Mouse (Mus musculus): ENCODE data around the gene Serinc5. TPM values are rescaled to one million over a fixed set of nuclear protein-coding genes. Genes with fewer than 3 reads are reported as not detected.

Serinc5 gene
- polyA plus RNA-seq, 1 experiment from 2014 or later, result 9.4 TPM

DNA sequence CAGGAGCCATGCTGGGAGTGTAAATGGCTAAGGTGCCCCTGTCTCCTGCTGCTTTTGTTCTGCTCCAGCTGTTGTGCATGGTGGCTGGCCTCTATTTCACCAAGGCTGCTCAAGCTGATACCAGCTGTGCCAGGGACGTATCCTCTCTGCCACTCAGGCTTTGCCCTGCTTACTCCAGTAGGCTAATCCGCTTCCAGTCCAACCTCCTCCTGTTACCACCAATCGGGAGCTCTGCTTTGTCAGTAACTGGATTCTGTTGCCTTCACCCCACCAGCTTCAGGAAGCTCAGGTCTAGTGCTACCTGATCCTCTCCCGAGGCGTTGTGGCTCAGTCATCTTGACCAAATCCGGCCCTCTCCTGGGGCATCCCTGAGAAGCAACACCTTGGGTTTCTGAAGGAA lies 33.9 kb downstream of the Serinc5 start:
- H3K4me3 ChIP-seq, result no peak overlapping the region
- H3K9ac ChIP-seq, result no peak overlapping the region
- H3K36me3 ChIP-seq, result no peaks in the 10 kb centered on the region
- ATAC-seq (ENCODE audit: extremely low read depth, insufficient number of reproducible peaks, low FRiP score, low TSS enrichment), result no peak
- WGBS, result 66% methylated on average over 6 of the region's 6 CpGs
- H3K4me2 ChIP-seq, result no peak overlapping the region
- H3K27me3 ChIP-seq (replicated peaks), result no peaks in the 10 kb centered on the region
- H3K4me1 ChIP-seq, result peaks cover 8% of the 10 kb centered on the region; the same call in 1 of the 2 replicates
- no peaks in the 10 kb centered on the region for H3K9me3 ChIP-seq
- no peak overlapping the region for H3K27ac ChIP-seq (replicated peaks)

GRCm38 (mm10) chr13:92647695-92648094 lies 36.8 kb downstream of the Serinc5 start:
- ATAC-seq (ENCODE audit: extremely low read depth, insufficient number of reproducible peaks, low FRiP score, low TSS enrichment), result no peak

GRCm38 (mm10) chr13:92649111-92649510 lies 38.2 kb downstream of the Serinc5 start:
- no peak overlapping the region for H3K4me2 ChIP-seq
- H3K9me3 ChIP-seq, result no peaks in the 10 kb centered on the region
- peaks cover 37% of the 10 kb centered on the region for H3K4me1 ChIP-seq
- H3K27ac ChIP-seq (replicated peaks), result no peak overlapping the region
- 72% methylated on average over 10 of the region's 10 CpGs for WGBS
- ATAC-seq (ENCODE audit: extremely low read depth, insufficient number of reproducible peaks, low FRiP score, low TSS enrichment), result no peak
- no peaks in the 10 kb centered on the region for H3K27me3 ChIP-seq (replicated peaks)
- H3K36me3 ChIP-seq, result no peaks in the 10 kb centered on the region
- no peak overlapping the region for H3K4me3 ChIP-seq
- no peak overlapping the region for H3K9ac ChIP-seq

More at GRCm38 (mm10) chr13:92647695-92648094, 36.8 kb downstream of the Serinc5 start:
- Histone ChIP-seq H3K9ac (no peak overlapping the region), H3K4me2 (no peak overlapping the region), H3K27ac (replicated peaks) (no peak overlapping the region), H3K4me1 (peaks cover 29% of the 10 kb centered on the region), H3K36me3 (no peaks in the 10 kb centered on the region), H3K4me3 (no peak overlapping the region), H3K27me3 (replicated peaks) (no peaks in the 10 kb centered on the region), H3K9me3 (no peaks in the 10 kb centered on the region)
- WGBS, result 63% methylated on average over 2 of the region's 2 CpGs

- Histone ChIP-seq H3K9ac (no peak overlapping the region), H3K36me3 (no peaks in the 10 kb centered on the region), H3K4me3 (no peak overlapping the region), H3K9me3 (no peaks in the 10 kb centered on the region), H3K27me3 (replicated peaks) (no peaks in the 10 kb centered on the region), H3K4me2 (no peak overlapping the region), H3K4me1 (peaks cover 42% of the 10 kb centered on the region), H3K27ac (replicated peaks) (no peak overlapping the region; the same call in 1 of the 2 replicates)
- WGBS, result 50% methylated on average over 2 of the region's 2 CpGs
- ATAC-seq (ENCODE audit: extremely low read depth, insufficient number of reproducible peaks, low FRiP score, low TSS enrichment), result no peak
Measured at GRCm38 (mm10) chr13:92650956-92651355, 40.1 kb downstream of the Serinc5 start.

DNA sequence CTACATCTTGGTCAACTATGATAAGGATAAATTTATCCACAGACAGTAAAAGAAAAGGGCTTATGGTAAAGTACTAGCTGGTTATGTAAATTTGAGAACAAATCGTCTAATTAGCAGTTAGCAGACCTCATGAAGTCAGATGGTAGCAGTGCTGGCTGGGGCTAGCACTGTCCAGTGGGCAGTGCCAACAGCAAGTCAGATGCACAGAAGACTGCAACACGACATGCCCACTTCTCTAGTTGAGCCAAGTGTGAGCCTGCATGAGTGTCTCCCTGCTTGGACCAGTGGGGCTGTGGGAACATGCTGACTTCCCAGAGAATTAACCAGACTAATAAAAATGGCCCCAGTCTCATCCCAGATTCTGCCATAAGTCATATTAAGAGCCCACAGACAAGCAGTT lies 41.6 kb downstream of the Serinc5 start:
- 67% methylated on average over 2 of the region's 2 CpGs for WGBS
- ATAC-seq (ENCODE audit: extremely low read depth, insufficient number of reproducible peaks, low FRiP score, low TSS enrichment), result no peak
- H3K4me3 ChIP-seq, result no peak overlapping the region
- H3K9me3 ChIP-seq, result no peaks in the 10 kb centered on the region
- no peak overlapping the region for H3K4me2 ChIP-seq
- H3K9ac ChIP-seq, result no peak overlapping the region
- H3K36me3 ChIP-seq, result no peaks in the 10 kb centered on the region
- H3K27ac ChIP-seq (replicated peaks), result peak overlapping the region; percentile 75; the same call in 1 of the 2 replicates
- no peaks in the 10 kb centered on the region for H3K27me3 ChIP-seq (replicated peaks)
- peaks cover 56% of the 10 kb centered on the region for H3K4me1 ChIP-seq

GRCm38 (mm10) chr13:92653283-92653682 lies 42.4 kb downstream of the Serinc5 start:
- Histone ChIP-seq H3K4me2 (no peak overlapping the region), H3K27ac (replicated peaks) (peak overlapping the region; percentile 75), H3K9ac (no peak overlapping the region), H3K27me3 (replicated peaks) (no peaks in the 10 kb centered on the region), H3K4me3 (no peak overlapping the region), H3K4me1 (peaks cover 49% of the 10 kb centered on the region), H3K36me3 (no peaks in the 10 kb centered on the region), H3K9me3 (no peaks in the 10 kb centered on the region)
- WGBS, result 10% methylated on average over 5 of the region's 5 CpGs
- ATAC-seq (ENCODE audit: extremely low read depth, insufficient number of reproducible peaks, low FRiP score, low TSS enrichment), result no peak

GRCm38 (mm10) chr13:92656815-92657513 lies 46.1 kb downstream of the Serinc5 start:
- Histone ChIP-seq H3K9me3 (no peaks in the 10 kb centered on the region), H3K4me2 (no peak overlapping the region), H3K27ac (replicated peaks) (no peak overlapping the region), H3K4me1 (peaks cover 37% of the 10 kb centered on the region), H3K4me3 (no peak overlapping the region), H3K9ac (no peak overlapping the region), H3K27me3 (replicated peaks) (no peaks in the 10 kb centered on the region), H3K36me3 (peaks cover 9% of the 10 kb centered on the region)
- WGBS, result 56% methylated on average over 4 of the region's 4 CpGs
- ATAC-seq (ENCODE audit: extremely low read depth, insufficient number of reproducible peaks, low FRiP score, low TSS enrichment), result no peak

- Histone ChIP-seq H3K4me1 (peaks cover 27% of the 10 kb centered on the region), H3K27ac (replicated peaks) (no peak overlapping the region), H3K9me3 (no peaks in the 10 kb centered on the region), H3K27me3 (replicated peaks) (no peaks in the 10 kb centered on the region), H3K4me2 (no peak overlapping the region), H3K36me3 (peaks cover 9% of the 10 kb centered on the region), H3K9ac (no peak overlapping the region), H3K4me3 (no peak overlapping the region)
- no peak for ATAC-seq (ENCODE audit: extremely low read depth, insufficient number of reproducible peaks, low FRiP score, low TSS enrichment)
- WGBS, result 85% methylated on average over 3 of the region's 3 CpGs
Measured at GRCm38 (mm10) chr13:92659611-92660010, 48.7 kb downstream of the Serinc5 start.

DNA sequence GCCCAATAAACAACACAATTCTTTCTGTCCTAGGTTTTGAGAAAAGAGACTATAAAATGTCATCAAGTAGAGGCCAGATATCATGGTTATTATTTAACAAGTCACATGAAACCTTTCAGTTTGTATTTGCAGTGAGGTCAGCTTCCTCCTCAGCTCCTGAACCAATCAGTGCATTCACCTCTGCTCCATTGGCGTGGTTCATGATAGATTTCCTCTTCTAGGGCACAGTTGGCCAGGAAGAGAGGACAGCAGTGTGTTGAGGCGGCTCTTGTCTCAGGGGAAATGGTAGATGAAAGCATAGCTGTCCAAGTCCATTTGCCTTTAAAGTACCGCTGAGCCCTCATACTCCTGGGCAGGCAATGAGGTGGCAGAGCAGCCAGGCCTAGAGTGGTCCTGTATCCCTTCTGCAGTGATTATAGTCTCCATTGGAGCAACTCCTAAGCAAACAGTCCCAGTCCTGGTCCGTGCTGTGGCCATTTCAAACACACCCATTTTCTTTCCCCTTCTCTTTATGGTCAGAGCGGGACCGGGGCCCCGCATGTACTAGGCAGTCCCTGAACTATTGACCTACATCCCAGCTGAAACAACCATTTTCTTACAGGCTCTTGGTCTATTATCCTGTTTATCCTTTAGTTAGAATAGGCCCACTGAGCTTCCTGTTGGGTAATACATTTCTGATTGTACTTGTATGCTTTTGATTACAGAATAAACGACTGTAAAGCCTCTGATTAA lies 51.8 kb downstream of the Serinc5 start:
- 65% methylated on average over 8 of the region's 8 CpGs for WGBS
- Histone ChIP-seq H3K4me3 (no peak overlapping the region), H3K9me3 (no peaks in the 10 kb centered on the region), H3K27me3 (replicated peaks) (no peaks in the 10 kb centered on the region), H3K9ac (no peak overlapping the region), H3K36me3 (peaks cover 9% of the 10 kb centered on the region), H3K27ac (replicated peaks) (peak overlapping the region; percentile 22; the same call in 1 of the 2 replicates), H3K4me1 (peaks cover 21% of the 10 kb centered on the region), H3K4me2 (no peak overlapping the region)
- ATAC-seq (ENCODE audit: extremely low read depth, insufficient number of reproducible peaks, low FRiP score, low TSS enrichment), result no peak

GRCm38 (mm10) chr13:92665008-92665407 lies 54.1 kb downstream of the Serinc5 start:
- H3K9ac ChIP-seq, result no peak overlapping the region
- no peak overlapping the region for H3K4me2 ChIP-seq
- WGBS, result 57% methylated on average over 4 of the region's 4 CpGs
- ATAC-seq (ENCODE audit: extremely low read depth, insufficient number of reproducible peaks, low FRiP score, low TSS enrichment), result no peak
- H3K4me3 ChIP-seq, result no peak overlapping the region
- H3K27ac ChIP-seq (replicated peaks), result no peak overlapping the region
- no peaks in the 10 kb centered on the region for H3K27me3 ChIP-seq (replicated peaks)
- H3K36me3 ChIP-seq, result peaks cover 9% of the 10 kb centered on the region
- peaks cover 18% of the 10 kb centered on the region for H3K4me1 ChIP-seq
- no peaks in the 10 kb centered on the region for H3K9me3 ChIP-seq

- Histone ChIP-seq H3K27me3 (replicated peaks) (no peaks in the 10 kb centered on the region), H3K4me1 (peaks cover 14% of the 10 kb centered on the region), H3K9me3 (no peaks in the 10 kb centered on the region), H3K4me3 (no peak overlapping the region), H3K36me3 (no peaks in the 10 kb centered on the region), H3K27ac (replicated peaks) (no peak overlapping the region), H3K4me2 (no peak overlapping the region), H3K9ac (no peak overlapping the region)
- ATAC-seq (ENCODE audit: extremely low read depth, insufficient number of reproducible peaks, low FRiP score, low TSS enrichment), result no peak
- 88% methylated on average over 6 of the region's 6 CpGs for WGBS
Measured at GRCm38 (mm10) chr13:92668214-92668985, 57.5 kb downstream of the Serinc5 start.

Data from heart, embryonic 13.5 days (tissue).